Mouse (Mus musculus): ENCODE results near the gene Pias1. TPM values are rescaled to one million over a fixed set of nuclear protein-coding genes. Genes with fewer than 3 reads are reported as not detected.
"Not testable (repeated sequence)": the region's sequence is repeated elsewhere in the genome, so short reads cannot be mapped to it uniquely, and the experiment has no call there.

Pias1 gene
- total RNA-seq, 2 experiments from 2014 or later, result 19.6 to 20.4 TPM

DNA sequence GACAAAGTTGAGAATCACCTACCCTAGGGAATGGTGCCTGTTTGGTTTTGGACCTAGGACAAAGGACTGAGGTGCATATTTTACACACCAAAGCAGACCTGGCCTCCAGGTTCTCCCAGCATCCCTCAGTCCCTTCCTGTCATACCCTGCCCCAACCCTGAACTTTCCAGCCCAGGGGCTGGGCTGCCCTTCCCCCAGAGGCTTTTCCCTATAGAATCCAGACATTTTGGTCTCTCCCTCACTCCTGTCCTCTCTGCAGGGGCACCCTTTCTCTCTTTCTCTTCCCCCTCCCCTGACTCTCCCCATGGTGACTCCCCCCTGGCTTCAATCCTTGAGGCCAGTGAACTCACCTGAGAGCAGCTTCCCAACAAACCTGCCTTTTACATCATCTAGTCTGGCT, 117.0 kb downstream of the Pias1 start:
- no peak overlapping the region for H3K4me3 ChIP-seq
- H3K27ac ChIP-seq, result no peak overlapping the region
- intact Hi-C loops (cut with DNase I), result no loop called here
- DNase-seq, result no peak
- TF ChIP-seq CTCF (IDR thresholded peaks at IDR 0.05), result no peak

DNA sequence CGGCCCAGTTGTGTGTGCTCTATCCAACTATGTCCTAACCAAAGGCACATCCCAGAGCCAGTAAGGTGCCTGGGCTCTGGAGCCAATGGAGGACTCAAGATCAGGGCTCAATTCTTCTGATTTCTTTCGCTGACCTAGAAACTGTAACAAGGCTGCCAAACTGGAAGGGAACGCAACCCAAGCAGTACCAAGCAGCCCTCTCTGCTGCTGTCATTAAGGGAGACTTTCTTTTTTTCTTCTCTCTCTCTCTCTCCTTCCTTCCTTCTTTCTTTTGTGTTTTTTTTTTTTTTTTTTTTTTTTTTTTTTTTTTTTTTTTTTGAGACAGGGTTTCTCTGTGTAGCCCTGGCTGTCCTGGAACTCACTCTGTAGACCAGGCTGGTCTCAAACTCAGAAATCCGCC, 118.5 kb downstream of the Pias1 start:
- H3K4me3 ChIP-seq; H3K27ac ChIP-seq; intact Hi-C loops (cut with DNase I); DNase-seq: not testable (repeated sequence)

DNA sequence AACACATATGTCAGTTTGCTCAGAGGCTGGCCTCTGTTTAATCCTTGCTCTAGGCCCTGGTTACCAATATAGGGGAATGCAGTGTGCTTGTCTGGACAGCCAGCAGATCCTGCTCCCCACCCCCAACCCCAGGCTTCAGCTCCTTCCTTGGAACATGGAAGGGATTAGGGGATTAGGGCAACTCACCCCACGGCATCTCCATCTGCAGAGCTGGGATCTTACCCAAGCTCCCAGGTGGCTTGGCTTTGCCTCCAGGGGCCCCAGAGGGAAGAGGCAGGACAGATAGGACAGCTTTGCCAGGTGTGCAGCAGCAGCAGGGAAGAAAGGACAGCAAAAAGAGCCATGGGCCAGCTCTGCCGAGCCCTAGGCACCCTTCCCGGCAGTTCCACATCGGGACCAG, 126.9 kb downstream of the Pias1 start:
- no peak overlapping the region for H3K27ac ChIP-seq
- intact Hi-C loops (cut with DNase I), result no loop called here
- no peak overlapping the region for H3K4me3 ChIP-seq
- DNase-seq, result no peak
- TF ChIP-seq CTCF (IDR thresholded peaks at IDR 0.05), result no peak

DNA sequence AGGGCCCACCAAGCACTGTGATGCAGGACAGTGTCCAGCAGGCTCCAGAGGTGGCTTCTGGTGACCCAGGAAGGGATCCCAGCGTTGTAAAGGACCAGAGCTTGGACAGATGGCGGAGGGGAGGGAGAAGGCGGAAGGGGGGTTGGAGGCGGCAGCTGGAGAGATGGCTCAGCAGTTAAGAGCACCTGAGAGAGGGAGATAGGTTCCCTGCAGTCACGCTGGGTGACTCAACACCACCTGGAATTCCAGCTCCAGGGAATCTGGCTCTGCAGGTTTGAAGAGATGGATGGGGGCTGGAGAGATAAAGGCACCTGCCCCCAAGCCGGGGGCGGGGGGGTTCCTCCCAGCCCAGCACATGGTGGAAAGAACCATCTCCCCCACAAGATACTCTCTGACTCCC, 127.6 kb downstream of the Pias1 start:
- DNase-seq; H3K27ac ChIP-seq; intact Hi-C loops (cut with DNase I); H3K4me3 ChIP-seq: not testable (repeated sequence)

DNA sequence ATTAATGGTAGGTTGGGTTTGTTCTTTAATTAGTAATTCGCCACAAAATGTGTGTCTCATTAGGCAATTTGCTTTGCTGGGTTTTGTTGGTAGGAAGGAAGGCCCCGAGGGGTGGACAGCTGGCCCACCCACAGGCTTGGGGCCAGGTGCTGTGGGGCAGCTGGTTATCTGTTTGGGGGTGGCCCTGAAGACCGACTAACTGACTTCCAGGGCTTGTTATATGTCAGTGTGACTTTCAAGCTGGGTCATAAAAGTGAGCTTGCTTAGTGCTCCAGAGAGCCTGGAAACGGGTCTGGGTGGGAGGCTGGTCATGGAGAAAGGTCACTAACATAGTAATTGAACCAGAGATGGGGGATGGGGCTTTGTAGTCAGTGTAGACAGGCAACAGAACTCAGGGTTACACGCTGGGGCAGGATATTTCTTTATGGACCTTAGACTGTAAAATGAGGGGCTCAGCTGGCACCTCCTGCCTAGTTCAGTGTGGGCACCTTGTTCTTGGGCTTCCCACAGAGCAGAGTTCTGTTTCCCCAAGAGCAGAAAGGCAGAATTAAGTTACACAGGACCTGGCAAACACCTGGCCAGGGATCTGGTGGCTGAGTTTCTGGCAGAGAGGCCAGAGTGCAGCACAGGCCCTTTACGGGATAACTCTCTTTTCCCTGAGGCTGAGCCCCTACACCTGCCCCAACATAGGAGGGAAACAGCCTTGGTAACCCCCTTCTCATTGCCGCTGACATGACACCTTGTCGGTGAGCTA, 129.3 kb downstream of the Pias1 start:
- DNase-seq, result peak; percentile 43
- intact Hi-C loops (cut with DNase I), result no loop called here
- Histone ChIP-seq H3K4me3 (peak overlapping the region; percentile 65), H3K27ac (peak overlapping the region; percentile 75)
- TF ChIP-seq CTCF (IDR thresholded peaks at IDR 0.05), result no peak

DNA sequence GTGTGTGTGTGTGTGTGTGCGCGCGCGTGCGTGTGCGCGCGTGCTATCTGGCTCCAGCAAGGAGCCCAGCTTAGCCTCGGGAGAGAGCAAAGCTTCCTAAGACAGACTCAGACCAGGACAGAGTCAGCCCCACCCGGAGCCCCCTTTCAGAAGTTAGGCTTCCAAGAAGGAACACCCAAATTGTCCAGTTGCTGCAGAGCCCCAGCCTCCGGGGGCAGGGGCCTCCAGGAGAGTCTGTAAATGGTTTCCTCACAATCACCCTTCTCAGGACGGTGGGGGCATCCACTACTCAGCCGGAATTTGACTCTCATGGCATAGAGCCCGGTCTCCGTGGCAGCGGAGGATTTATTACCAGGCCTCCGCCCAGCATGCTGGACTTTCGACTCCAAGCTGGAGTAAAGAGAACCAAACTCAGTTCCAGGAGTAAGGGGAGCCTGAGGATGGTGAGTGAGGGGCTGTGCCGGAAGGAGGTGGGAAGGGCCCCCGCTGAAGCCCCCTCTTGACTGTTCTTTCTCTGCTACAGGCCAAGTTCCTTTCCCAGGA, 129.9 kb downstream of the Pias1 start, which contains the start of gene Calml4:
TSS of gene Calml4 (plus strand) at position 362 of the 543 bp plus-strand sequence.
- H3K27ac ChIP-seq, result peak within 1 kb of the TSS; percentile 75
- H3K4me3 ChIP-seq, result peak within 1 kb of the TSS; percentile 65
- intact Hi-C loops (cut with DNase I), result no loop called here
- DNase-seq, result peak; percentile 93
- no peak for TF ChIP-seq CTCF (IDR thresholded peaks at IDR 0.05)

DNA sequence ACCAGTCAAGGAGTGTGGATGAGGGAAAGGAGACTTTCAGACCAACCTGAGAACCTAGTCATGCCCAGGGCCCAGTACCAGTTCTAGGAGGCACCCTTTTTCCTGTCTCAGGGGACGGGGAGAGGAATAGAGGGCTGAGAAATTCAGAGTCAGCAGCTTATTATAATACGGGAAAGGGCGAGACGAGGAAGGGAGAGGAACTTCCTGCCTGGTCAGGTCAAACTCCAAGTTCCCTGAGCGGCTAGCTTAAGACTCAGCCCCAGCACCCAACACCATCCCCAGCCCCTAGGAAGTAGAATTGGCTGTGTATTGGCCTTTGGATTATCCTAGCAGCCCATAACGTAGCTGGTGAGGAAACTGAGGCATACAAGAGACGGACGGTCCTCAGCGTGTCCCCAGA, 130.5 kb downstream of the Pias1 start:
- no peak for DNase-seq
- intact Hi-C loops (cut with DNase I), result no loop called here
- TF ChIP-seq CTCF (IDR thresholded peaks at IDR 0.05), result no peak
- Histone ChIP-seq H3K27ac (peak overlapping the region; percentile 75), H3K4me3 (peak overlapping the region; percentile 65)

DNA sequence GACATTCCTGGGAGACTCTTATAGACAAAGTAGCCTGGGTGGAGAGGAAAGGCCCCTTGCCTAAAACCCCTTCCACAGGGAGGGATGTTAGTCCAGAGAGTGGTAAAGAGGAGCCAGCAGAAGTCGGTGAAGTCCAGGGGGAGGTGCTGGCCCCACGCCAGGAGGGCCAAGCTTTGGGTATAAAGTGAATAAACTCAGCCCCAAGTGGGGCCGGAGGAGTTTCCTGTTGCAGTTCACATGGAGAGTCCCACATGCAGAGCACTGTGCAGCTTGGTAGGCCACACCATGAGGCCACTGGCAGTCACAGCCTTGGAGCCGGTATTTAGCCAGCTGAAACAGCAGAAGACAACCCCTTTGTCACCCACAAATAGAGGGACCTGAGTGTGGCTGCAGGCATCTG, 133.2 kb downstream of the Pias1 start:
- TF ChIP-seq CTCF (IDR thresholded peaks at IDR 0.05), result no peak
- no peak for DNase-seq
- no peak overlapping the region for H3K4me3 ChIP-seq
- no peak overlapping the region for H3K27ac ChIP-seq
- intact Hi-C loops (cut with DNase I), result no loop called here

DNA sequence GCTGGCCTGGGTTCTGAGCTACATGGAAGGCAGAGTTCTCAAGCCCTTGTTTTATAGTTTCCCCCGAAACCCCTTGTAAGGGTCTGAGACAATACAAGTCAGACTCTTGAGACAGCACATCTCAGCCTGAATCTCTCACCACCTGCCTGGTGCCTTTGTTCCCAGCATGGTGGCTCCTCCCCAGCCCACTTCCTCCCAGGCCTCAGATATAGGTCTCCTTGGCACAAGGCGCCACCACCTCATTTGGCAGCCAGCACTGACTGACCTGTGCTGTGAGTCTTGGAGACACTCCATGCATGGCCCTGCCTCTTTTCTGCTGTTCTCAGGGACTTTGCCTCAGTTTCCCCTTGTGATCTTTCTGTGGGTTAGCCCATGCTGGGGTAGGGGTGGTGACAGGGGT, 136.2 kb downstream of the Pias1 start:
- intact Hi-C loops (cut with DNase I), result no loop called here
- DNase-seq, result no peak

DNA sequence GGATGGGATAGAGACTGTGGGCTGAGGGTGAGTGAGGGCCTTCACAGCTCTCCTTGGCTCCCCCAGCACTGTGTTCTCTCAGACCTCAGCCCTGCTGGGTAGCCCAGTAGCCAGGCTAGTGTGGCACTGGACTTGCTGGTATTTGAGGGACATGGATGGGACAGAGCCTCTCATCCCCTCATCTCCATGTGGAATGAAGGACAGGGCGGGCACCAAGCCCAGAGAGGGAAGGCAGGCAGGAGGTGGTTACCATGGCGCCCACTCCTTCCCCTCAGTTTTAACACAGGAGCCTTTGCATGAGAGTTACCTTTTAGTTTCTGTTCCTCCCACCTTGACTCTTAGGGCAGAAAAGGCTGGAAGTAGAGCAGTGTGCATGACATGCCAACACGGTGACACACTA, 139.1 kb downstream of the Pias1 start:
- no peak overlapping the region for H3K4me3 ChIP-seq
- H3K27ac ChIP-seq, result no peak overlapping the region
- no peak for TF ChIP-seq CTCF (IDR thresholded peaks at IDR 0.05)
- no peak for DNase-seq
- intact Hi-C loops (cut with DNase I), result loop anchor here (5.0 kb wide), 1 partner anchor 124 kb away; no protein-coding TSS in a partner anchor

More for the DNA sequence above, 136.2 kb downstream of the Pias1 start:
- H3K4me3 ChIP-seq, result no peak overlapping the region
- H3K27ac ChIP-seq, result no peak overlapping the region
- TF ChIP-seq CTCF (IDR thresholded peaks at IDR 0.05), result no peak

DNA sequence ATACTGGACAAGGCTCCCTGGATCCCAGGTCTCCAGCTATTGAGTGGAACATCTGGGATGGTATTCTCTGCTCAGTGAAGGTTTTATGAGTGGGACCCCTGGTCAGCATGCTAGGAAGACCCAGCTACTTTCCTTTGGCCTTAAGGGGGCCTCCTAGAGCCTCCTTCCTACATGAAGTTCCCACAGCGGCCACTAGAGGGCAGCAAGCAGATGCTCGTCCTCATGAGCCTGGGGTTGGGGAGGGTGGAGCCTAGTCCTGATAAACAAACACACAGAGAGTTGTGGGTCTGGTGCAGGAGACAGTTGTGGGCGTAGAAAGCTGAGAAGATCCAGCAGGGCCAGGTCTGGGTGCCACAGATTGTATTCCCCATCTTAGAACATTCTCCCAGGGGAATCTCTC, 140.0 kb downstream of the Pias1 start:
- Histone ChIP-seq H3K4me3 (peak overlapping the region; percentile 62), H3K27ac (peak overlapping the region; percentile 81)
- intact Hi-C loops (cut with DNase I), result loop anchor here (2.0 to 5.0 kb wide), 2 partner anchors 125 to 277 kb away; no protein-coding TSS in a partner anchor
- peak; percentile 92 for DNase-seq
- TF ChIP-seq CTCF (IDR thresholded peaks at IDR 0.05), result peak; percentile 100

DNA sequence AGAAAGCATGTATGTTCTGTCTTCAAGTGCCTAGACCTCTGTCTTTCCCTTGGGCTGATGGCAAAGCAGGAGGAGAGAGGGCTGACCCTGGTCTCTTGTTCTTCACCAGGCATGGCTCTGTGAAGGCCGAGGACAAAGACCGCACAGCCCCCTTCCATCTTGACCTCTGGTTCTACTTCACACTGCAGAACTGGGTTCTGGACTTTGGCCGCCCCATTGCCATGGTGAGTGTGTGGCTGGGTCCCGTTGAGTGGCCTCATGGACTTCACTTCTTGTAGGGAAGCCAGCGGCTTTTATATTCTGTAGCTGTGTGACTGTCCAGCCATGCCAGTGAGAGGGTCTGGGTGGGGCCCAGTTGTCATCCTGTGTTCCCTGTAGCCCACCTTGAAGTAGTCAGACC, 143.3 kb downstream of the Pias1 start:
- intact Hi-C loops (cut with DNase I), result no loop called here
- DNase-seq, result no peak
- H3K27ac ChIP-seq, result no peak overlapping the region
- no peak overlapping the region for H3K4me3 ChIP-seq
- no peak for TF ChIP-seq CTCF (IDR thresholded peaks at IDR 0.05)

DNA sequence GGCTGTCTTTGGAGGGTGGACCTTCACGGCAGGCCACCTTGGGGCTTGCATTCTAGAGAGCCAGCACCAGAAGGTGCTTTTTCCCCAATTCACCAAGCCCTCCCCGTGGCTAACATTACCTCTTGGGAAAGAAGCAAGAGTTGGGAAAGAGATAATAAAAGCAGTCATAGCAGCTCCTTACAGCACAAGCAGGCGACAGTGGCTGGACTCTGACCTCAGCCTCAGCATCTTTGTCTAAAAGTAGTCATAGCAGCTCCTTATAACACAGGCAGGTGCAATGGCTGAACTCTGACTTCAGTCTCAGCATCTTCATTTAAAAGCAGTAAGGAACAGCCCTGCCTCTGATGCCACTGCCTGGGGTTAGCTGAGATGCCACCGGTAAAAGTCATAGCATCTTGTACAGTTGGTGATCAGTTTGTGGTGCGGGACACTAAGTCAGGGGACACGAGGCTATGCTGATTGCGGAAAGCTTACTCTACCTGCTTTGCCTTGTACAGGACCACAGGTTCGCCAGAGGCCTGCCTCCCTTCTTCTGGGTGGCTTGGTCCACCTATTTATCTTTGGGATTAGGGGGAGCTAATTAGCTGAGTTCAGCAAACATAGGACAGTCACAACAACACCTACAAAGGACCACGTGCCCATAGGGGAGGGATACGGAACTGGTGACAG, 144.2 kb downstream of the Pias1 start:
- Histone ChIP-seq H3K4me3 (no peak overlapping the region), H3K27ac (no peak overlapping the region)
- no peak for DNase-seq
- intact Hi-C loops (cut with DNase I), result no loop called here
- no peak for TF ChIP-seq CTCF (IDR thresholded peaks at IDR 0.05)

Measured in gastrocnemius, adult 2 months (tissue).